Mouse (Mus musculus) neutrophil, adult 5-6 weeks (primary cell): Measurements from ENCODE around the gene Lcmt2. TPM values are rescaled to one million over a fixed set of nuclear protein-coding genes. Genes with fewer than 3 reads are reported as not detected.
A peak's percentile ranks its signal among the peaks of the same experiment; 100 is the strongest.

Experiments
- ATAC-seq: fragments of 151-379, 151-347 bp; 2 replicates; pipeline ENCODE4 v1.8.0; 2017; ENCODE audit warnings: mild to moderate bottlenecking, moderate TSS enrichment; ENCODE audit not compliant: insufficient number of reproducible peaks, poor library complexity, low FRiP score, severe bottlenecking; ENCODE audit errors: extremely low read depth
- total RNA-seq: library from RNA; stranded (forward); fragments of 200-1000 nt; gene quantifications from 2 replicates; pipeline ENCODE4 v1.2.3, GENCODE M21; 2017

Gene Lcmt2
- total RNA-seq: 5.9 and 9.7 TPM in 2 replicates

DNA sequence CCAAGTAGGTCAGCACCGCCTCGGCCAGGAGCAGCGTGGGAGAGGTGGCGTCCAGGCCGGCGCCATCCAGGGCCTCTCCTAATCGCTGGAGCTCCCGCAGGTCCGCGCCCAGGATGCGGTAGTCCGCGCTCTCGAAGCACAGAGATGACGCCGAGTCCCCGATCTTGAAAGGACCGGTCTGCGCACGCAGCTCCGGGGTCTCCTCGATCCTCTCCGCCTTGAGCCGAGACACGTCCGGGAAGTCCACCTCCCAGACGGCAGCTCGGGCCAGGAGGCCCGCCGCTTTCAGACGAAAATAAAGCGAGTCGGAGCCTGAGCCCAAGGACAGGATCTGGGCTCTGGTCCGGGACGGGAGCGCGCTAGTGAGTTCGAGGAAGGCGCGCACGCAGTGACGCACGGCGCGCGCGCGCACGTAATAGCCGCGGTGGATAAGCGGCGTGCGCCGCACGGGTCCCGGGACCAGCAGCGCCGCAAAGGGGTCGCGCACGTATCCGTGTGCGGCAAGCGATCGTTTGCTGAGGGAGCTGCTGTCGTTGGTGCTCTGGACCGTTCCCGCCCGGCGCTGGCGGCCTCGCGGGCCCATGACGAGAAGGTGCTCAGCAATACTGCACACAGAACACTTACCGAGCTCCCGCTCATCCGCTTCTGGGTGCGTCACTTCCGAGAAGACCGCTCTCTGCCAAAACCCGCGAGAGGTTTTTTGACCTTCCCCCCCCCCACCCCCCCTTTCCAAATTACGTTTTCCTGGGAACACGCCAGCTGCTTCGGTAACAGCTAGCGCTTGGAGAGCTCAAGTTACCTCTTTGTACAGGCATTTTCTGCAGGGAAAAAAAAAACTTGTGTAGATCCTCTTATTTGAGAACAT, at the start of gene Lcmt2, which contains the start of gene Adal:
Gene Lcmt2, minus strand, starts transcription at position 636 of the 865 bp plus-strand sequence.
Gene Adal, plus strand, starts transcription at position 411 of the 865 bp plus-strand sequence.
- ATAC-seq: peak; percentile 78

DNA sequence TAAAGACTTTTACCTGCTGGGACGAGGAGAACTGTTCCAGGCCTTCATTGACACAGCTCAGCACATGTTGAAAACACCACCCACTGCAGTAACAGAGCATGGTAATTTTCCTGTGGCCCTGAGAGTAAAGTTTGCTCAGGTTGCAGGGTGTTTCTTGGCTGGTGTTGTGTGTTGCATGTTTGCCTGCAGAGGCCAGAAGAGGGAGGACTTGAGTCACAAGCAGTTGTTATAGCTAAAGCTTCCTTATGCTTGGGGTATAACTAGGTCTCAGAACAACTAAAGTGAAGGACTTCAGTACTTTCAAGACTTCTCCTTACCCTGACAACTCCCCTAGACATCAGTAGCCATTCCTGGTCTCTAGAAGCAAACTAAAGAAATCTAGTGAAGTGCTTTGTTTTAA, 48.1 kb upstream of the Lcmt2 start:
- no peak for ATAC-seq

- no peak for ATAC-seq
These were observed 43.7 kb upstream of the Lcmt2 start for GRCm38 (mm10) chr2:121184142-121184541.

GRCm38 (mm10) chr2:121183431-121183830, 43.0 kb upstream of the Lcmt2 start:
- no peak for ATAC-seq

DNA sequence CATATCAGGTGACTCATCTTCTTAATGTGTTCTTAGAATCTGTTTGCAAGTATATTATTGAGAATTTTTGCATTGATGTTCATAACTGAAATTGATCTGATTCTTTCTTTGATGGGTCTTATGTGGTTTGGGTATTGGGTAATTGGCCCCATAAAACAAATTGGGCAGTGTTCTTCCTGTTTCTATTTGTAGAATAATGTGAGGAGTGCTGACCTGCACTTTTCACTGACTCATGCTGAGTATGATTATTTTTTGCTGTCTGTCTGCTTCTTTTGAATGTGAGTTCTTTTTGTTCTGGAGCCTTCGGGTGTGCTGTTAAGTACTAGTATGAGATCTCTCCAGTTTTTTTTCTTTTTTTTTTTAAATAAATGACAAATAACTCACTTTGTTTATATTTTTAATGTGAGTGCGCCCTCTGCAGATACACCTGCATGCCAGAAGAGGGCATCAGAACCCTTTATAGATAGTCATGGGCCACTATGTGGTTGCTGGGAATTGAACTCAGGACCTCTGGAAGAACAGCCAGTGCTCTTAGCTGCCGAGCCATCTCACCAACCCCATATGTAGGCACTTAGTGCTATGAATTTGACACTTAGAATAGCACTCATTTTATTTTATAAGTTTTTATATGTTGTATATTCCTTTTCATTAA, 38.5 kb upstream of the Lcmt2 start:
- no peak for ATAC-seq

DNA sequence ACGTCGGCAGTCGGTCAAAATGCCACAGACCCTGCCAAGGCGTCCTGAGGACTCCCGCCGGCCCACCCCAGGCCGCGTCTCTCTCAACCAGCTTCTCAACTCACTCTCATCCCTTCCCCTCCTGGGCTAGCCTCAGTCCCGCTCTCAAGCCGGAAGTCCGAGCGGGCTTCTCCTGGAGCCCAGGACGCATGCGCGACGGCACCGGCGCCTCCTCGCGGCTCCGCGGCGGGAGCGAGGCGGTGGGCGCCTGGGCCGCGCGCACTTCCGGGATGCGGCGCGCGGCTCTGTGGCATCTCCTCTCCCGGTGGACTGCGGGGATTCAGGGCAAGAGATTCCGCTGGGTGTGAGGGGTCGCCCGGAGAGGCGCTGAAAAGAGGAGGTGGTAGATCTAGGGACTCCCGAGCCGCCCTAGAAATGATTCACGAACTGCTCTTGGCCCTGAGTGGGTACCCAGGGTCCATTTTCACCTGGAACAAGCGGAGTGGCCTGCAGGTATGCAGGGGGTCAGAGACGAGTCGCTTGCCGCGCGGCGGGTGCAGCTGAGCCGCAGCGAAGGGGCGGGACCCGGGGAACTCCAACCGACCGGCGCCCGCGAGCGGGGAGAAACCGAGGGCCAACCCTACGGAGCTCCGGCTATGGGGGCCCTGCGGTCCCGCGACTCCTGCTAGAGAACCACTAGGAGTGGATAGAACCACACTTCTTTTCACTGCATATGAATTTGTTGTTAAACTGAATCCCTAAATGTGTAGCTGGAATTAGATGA, 30.7 kb upstream of the Lcmt2 start, which contains the start of gene Zscan29:
Gene Zscan29, minus strand, starts transcription at position 146 of the 763 bp plus-strand sequence.
- ATAC-seq: peak; percentile 80

GRCm38 (mm10) chr2:121170481-121170971, 30.1 kb upstream of the Lcmt2 start, which contains the start of gene Tubgcp4:
Tubgcp4 (plus strand) TSS chr2:121170654.
- ATAC-seq: no peak

DNA sequence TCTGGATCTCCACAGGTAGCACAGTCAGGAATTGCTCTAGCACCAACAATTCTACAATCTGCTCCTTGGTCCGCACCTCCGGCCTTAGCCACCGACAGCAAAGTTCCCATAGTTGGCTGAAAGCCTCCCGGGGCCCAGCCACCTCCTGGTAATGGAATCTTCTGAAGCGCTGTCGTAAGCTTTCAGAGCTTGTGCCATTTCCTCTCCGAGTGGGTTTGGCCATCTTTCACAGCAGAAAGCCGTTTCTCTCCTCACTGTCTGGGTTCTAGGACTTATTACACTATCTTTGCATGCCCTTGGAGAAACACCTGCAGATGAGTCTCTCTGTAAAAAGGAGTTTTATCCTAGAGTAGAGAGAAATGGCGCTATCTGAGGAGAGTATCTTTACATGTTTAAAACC, 29.4 kb upstream of the Lcmt2 start:
- no peak; the same call in 1 of the 2 replicates for ATAC-seq

- no peak for ATAC-seq
These were observed 28.7 kb upstream of the Lcmt2 start for GRCm38 (mm10) chr2:121169173-121169572.

- ATAC-seq: no peak
These were observed 12.6 kb upstream of the Lcmt2 start for GRCm38 (mm10) chr2:121153100-121153499.

GRCm38 (mm10) chr2:121149679-121150078, 9.2 kb upstream of the Lcmt2 start:
- no peak for ATAC-seq

GRCm38 (mm10) chr2:121142415-121142814, 2.0 kb upstream of the Lcmt2 start:
- ATAC-seq: no peak

DNA sequence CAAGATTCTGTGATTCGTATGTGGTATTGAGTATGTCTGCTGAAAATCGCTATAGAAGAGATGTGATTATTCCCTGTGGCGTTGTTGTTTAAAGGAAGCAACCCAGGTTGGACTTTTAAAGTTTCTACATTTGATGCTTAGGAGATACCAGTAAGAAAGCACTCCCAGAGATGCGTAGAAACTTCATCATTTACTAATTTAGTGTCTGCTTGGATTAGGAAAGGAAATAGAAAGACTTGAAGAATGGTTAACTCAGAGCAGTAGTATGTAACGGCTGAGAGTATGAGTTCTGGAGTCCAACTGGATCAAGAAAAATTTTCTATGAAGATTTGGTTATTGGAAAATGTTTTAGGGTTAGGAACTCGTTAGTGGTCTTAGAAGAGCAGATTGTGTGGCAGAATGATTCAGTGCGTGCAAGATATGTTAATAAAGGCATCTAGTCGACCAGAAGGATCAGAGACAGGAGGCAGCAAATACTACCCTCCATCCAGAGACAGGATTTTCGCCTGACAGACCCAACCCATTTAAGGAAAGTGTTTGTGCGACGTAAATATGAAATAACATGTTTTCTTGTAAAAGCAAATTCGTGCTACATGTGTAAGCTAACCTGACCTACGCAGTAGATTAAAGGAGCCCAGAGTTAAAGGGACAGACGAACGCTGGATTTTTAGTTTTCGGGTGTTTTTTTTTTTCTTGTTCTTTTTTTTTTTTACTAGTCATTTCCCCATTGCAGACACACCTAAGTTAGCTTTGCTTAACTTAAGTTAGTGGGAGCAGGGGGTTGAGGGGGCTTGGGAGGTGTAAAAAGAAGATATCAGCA, 973 bp upstream of the Lcmt2 start:
- no peak for ATAC-seq

- no peak for ATAC-seq
These were observed 1.0 kb downstream of the Lcmt2 start for GRCm38 (mm10) chr2:121139266-121140017.

GRCm38 (mm10) chr2:121137371-121137770, 3.1 kb downstream of the Lcmt2 start:
- ATAC-seq: no peak

DNA sequence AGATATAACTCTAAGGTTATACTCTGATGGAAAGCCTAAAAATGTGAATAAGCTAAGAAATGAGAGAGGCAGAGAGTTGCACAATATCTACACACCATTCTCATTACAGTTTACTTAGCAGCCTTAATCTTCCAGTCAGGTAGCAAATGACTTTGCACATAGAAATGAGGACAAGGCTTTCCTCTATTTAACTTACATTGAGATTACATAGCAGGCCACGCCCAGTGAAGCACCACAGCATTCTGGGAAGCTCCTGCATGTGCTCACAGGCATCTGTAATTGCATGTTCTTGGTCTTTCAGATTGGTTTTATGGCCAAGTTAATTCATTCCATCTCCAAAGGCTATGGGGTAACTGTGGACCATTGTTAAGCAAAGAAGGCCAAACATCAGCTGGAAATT, 7.6 kb downstream of the Lcmt2 start:
- no peak for ATAC-seq

- no peak for ATAC-seq
These were observed 11.4 kb downstream of the Lcmt2 start for GRCm38 (mm10) chr2:121128865-121129620.
